Mouse (Mus musculus) bone marrow, adult 2 months (tissue): ENCODE measurements at regions not wholly inside any gene's neighbourhood (a gene's known extent, or its start where the extent isn't known, plus 50 kb on each side); places are given as distances from the start of the nearest gene placed in this dataset.

Experiments used
- H3K27ac ChIP-seq: fragments of 200-500 bp; 2 replicates; pipeline ENCODE4 v1.5.1; 2012; ENCODE audit warnings: low read depth, mild to moderate bottlenecking, control low read depth, inconsistent platforms, low read length; ENCODE audit not compliant: control insufficient read depth, poor library complexity, insufficient read depth
- H3K4me1 ChIP-seq: fragments of 200-500 bp; 2 replicates; pipeline ENCODE4 v1.6.1; 2011; ENCODE audit warnings: low read length; ENCODE audit not compliant: control insufficient read depth, insufficient read depth
- H3K4me3 ChIP-seq: fragments of 200-500 bp; replicated peaks from 2 replicates; pipeline ENCODE3; 2011; ENCODE audit warnings: mild to moderate bottlenecking, low read depth, low read length, control low read depth; ENCODE audit not compliant: control insufficient read depth
- CTCF ChIP-seq: fragments of 200-500 bp; IDR thresholded peaks from 2 replicates; pipeline ENCODE4 v1.5.1; 2011; ENCODE audit warnings: low read length, control low read depth; ENCODE audit not compliant: control insufficient read depth, insufficient read depth
- POLR2A ChIP-seq: fragments of 200-500 bp; IDR thresholded peaks from 2 replicates; pipeline ENCODE4 v1.6.1; 2011; ENCODE audit warnings: low read depth, mild to moderate bottlenecking, control low read depth, low read length, borderline replicate concordance; ENCODE audit not compliant: control insufficient read depth
- WGBS: fragments of 180-500 bp; shearing (Covaris S2); methylation state at CpG from one replicate; pipeline ENCODE4 v1.1.7; 2018; 5-methylcytosine and 5-hydroxymethylcytosine counted together

DNA sequence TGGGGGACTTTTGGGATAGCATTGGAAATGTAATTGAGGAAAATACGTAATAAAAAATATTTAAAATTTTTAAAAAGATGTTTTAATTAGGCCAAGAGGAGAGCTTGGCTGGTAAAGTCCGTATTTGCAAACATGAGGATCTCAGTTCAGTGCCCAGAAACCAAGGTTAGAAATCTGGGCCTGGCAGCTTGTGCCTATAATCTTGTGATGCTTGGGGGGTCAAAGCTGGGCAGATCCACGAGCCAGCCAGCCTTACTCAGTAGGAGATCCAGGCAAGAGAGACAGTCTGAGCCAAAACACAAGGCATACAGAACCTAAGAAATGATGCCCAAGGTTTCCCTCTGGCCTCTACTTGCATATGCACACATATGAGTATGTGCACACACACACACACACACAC, 54.1 kb upstream of the Cxadr start:
- H3K4me1 ChIP-seq = no peaks in the 10 kb centered on the region
- 80% methylated on average over 3 of the region's 3 CpGs for WGBS
- H3K27ac ChIP-seq = no peak overlapping the region
- TF ChIP-seq POLR2A (no peak), CTCF (no peak)
- H3K4me3 ChIP-seq = no peak overlapping the region

DNA sequence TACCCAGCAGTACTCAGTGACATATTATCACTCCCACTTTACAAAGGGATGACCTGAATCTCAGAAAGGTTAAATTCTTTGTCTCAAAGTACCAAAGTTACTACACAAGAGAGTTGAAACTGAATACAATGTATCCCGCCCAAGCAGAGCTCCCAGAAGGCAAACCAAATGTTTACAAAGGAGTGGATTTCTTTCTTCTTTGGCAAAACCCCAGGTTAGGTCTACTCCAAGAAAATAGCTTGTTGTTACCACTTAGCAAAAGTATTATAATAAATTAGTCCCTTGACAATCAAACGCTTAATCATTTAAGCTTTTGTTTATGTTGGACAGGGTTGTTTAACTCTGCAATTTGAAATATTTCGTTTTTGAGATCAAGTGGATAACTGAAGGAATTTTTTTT, 58.6 kb upstream of the Cxadr start:
- TF ChIP-seq CTCF = no peak
- TF ChIP-seq POLR2A = no peak
- Histone ChIP-seq H3K4me1 (no peaks in the 10 kb centered on the region), H3K27ac (no peak overlapping the region), H3K4me3 (no peak overlapping the region)
- WGBS = 69% methylated on average over 3 of the region's 3 CpGs

DNA sequence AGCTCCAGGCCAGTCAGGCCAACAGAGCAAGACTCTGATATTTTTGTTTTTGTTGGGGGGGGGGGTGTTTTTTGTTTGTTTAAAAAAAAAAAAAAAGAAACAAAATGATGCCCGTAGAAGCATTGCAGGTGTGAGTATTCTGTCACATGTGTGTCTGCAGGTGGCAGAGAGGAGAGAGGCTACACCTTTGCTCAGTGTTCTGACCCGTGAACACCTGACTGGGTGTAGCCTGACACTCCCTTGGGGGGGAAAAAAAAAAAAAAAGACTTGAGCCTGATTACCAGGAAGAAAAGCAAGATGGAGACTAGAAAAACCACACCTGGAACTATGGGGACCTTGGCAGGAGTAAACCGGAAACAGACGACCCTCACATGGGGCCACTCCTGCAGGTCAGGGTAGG, 61.1 kb upstream of the Cxadr start:
- no peak for TF ChIP-seq POLR2A
- TF ChIP-seq CTCF = no peak
- Histone ChIP-seq H3K4me3 (no peak overlapping the region), H3K27ac (no peak overlapping the region), H3K4me1 (no peaks in the 10 kb centered on the region)
- WGBS = 73% methylated on average over 4 of the region's 4 CpGs

DNA sequence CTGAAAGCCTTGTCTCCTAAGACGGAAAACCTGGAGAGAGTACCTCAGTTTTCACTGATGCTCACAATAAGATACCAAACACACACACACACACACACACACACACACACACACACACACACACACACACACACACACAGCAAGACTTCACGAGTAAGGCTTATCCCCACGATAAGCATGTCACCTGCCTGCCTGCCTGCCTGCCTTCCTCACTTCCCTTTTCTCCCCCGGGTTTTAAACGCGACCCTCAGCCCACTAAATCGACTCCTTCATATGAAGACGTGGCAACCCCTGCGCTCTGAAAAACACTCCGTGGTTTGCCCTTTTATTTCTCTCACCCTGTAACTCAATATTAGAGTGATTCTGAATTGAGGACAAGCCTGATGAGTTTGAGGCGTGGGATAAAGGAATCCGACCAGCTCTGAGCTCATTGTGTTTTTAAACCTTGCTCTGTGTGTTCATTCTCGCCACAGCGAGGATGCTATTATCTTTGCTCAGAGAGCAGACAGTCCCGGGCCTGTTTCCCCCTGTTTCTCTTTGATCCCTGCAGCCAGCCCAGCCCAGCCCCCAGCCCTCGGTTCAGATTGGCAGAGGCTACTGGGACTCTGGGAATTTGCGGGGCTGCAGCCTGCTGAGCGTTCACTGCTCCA, 63.1 kb upstream of the Cxadr start:
- no peak for TF ChIP-seq POLR2A
- TF ChIP-seq CTCF = no peak
- Histone ChIP-seq H3K4me3 (no peak overlapping the region), H3K4me1 (no peaks in the 10 kb centered on the region), H3K27ac (no peak overlapping the region)
- 14% methylated on average over 18 of the region's 18 CpGs for WGBS

DNA sequence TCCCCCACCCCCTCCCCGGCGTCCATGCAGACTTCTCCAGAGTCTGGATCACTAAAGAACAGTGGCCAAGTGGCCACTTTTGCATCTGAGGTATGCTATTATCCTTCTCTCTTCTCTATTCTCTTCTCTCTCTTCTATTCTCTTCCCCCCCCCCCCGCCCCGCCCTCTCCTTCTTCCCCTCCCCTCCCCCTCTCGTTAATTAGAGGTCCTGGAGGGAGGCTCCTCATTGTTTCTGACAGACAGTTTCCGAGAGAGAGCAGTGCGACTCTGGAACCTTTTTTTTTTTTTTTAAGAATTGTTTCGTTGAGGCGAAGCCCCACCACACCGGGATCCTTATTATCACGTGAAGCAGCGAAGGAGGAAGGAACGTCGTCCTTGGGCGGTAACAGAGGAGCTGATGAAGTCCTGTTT, 63.6 kb upstream of the Cxadr start:
- H3K4me3 ChIP-seq = no peak overlapping the region
- no peak for TF ChIP-seq CTCF
- TF ChIP-seq POLR2A = no peak
- H3K27ac ChIP-seq = no peak overlapping the region
- no peaks in the 10 kb centered on the region for H3K4me1 ChIP-seq
- WGBS = 0% methylated on average over 15 of the region's 15 CpGs

DNA sequence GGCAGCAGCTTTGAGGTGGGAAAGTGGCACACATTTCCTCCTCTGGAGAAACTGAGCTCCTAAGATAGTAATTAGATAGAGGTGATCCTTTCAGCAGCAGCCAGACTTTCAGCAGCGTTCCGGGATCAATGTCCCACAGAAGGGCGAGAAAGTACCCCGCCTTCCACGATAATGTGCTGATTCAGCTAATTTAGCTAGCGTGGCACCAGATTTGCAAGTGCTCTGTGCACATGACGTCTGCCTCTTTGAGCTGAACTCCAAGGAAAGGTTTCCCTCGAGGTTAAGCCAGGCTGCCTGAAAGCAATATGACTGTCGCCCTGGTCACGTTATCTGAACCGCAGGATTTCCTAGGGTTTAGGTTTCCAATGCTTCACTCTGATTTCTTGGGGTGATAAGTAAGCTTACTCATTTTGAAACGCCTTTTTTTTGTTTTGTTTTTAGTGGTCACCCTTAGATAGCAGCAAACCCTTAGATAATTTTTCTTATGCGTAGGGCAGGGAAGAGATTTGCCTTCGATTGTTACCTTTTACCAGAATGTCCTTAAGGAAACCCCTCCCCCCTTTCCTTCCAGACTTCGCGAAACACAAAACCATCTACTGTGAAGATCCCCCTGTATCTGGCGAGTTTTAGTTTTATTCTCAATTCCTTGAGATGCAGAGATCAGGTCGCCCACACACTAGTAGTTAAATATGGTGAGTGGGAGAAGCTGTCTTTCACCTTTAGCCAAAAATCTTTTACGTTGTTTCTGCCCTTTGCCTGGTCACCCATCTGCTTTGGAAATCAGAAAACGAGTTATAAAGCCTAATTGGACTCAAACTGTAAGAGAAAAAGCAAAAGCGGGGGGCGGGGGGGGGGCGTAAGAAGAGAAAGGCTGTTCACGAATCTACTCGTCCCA, 64.3 kb upstream of the Cxadr start:
- TF ChIP-seq CTCF (no peak), POLR2A (no peak)
- no peak overlapping the region for H3K4me3 ChIP-seq
- WGBS = 2% methylated on average over 25 of the region's 25 CpGs
- no peak overlapping the region for H3K27ac ChIP-seq
- H3K4me1 ChIP-seq = no peaks in the 10 kb centered on the region

DNA sequence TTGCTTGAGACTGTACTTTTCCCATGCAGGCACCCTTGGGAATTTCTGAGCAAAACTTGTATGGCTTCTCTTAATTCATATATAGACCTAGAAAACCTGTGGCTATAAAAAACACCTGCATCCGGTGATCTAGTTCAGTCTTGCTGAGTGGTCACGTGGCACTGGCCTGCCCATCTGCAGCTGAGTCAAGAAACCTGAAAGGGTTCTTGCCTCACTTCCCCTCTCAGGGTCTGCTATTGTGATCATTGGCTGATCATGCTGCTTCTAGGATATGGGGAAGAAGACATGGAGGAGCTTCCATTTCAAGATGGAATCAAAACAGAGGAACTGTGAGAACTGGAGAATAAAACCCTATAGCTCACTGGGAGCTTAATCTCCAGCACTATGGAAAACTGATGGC, 69.1 kb upstream of the Cxadr start:
- TF ChIP-seq POLR2A (no peak), CTCF (no peak)
- Histone ChIP-seq H3K4me3 (no peak overlapping the region), H3K4me1 (no peaks in the 10 kb centered on the region), H3K27ac (no peak overlapping the region)
- 49% methylated on average over 2 of the region's 2 CpGs for WGBS

DNA sequence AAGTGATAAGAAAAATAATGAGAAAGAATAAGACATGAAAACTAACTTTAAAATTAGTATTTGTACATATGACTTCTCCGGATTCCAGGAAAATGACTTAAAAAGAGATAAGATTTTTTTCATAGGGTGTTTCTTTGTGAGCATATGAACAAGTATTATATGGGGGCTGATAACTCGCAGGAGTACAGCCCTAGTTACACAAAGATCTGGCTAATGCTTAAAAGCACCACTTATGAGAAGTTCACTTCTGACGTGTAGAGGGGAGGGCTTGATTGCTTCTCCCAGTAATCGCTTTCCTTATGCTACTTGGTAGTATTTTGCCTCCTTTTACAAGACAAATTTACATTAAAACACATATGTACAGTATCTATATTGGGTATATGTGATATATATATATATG, 72.3 kb upstream of the Cxadr start:
- TF ChIP-seq POLR2A (no peak), CTCF (no peak)
- no peak overlapping the region for H3K4me3 ChIP-seq
- WGBS = 73% methylated on average over 4 of the region's 4 CpGs
- no peaks in the 10 kb centered on the region for H3K4me1 ChIP-seq
- no peak overlapping the region for H3K27ac ChIP-seq
